Mouse (Mus musculus) forebrain, embryonic 14.5 days (tissue): ENCODE measurements around the gene Chat. TPM values are rescaled to one million over a fixed set of nuclear protein-coding genes. Genes with fewer than 3 reads are reported as not detected.

ENCODE experiments used
- ATAC-seq: fragments of 200-750 bp; cut with Nextera tagmentation; 2 replicates; pipeline ENCODE4 v1.8.0; 2017; ENCODE audit warnings: mild to moderate bottlenecking, moderate library complexity
- DNase-seq: peaks from one replicate; pipeline ENCODE4 v3.0.0-alpha.2; 2015; ENCODE audit warnings: low spot score
- H3K27ac ChIP-seq: fragments of 300-500 bp; sonication (generic); 2 replicates; pipeline ENCODE4 v1.5.1; 2014; ENCODE audit warnings: low read depth, mild to moderate bottlenecking, control low read depth, low read length, moderate library complexity
- H3K27me3 ChIP-seq: fragments of 300-500 bp; sonication (generic); replicated peaks from 2 replicates; pipeline ENCODE4 v1.6.1; 2014; ENCODE audit warnings: low read length, control low read depth, mixed read lengths; ENCODE audit not compliant: control insufficient read depth, insufficient read depth
- H3K36me3 ChIP-seq: fragments of 300-500 bp; sonication (generic); 2 replicates; pipeline ENCODE4 v1.6.1; 2014; ENCODE audit warnings: low read length, control low read depth; ENCODE audit not compliant: control insufficient read depth, insufficient read depth
- H3K4me1 ChIP-seq: fragments of 300-500 bp; sonication (generic); 2 replicates; pipeline ENCODE4 v1.6.1; 2014; ENCODE audit warnings: antibody characterized with exemption, low read length, control low read depth; ENCODE audit not compliant: control insufficient read depth, insufficient read depth
- H3K4me2 ChIP-seq: fragments of 300-500 bp; sonication (generic); 2 replicates; pipeline ENCODE4 v1.6.1; 2014; ENCODE audit warnings: mild to moderate bottlenecking, control low read depth, low read length
- H3K4me3 ChIP-seq: fragments of 300-500 bp; sonication (generic); 2 replicates; pipeline ENCODE4 v1.5.1; 2014; ENCODE audit warnings: low read depth, low read length, control low read depth
- H3K9ac ChIP-seq: fragments of 300-500 bp; sonication (generic); 2 replicates; pipeline ENCODE4 v1.6.1; 2014; ENCODE audit warnings: mild to moderate bottlenecking, low read length, control low read depth, moderate library complexity
- H3K9me3 ChIP-seq: fragments of 300-500 bp; sonication (generic); replicated peaks from 2 replicates; pipeline ENCODE4 v1.6.1; 2016; ENCODE audit warnings: low read length, control low read depth, mixed read lengths; ENCODE audit not compliant: control insufficient read depth
- WGBS: fragments of 180-500 bp; shearing (Covaris S2); extraction: QIAGEN DNeasy Blood & Tissue Kit; methylation state at CpG from one replicate; pipeline ENCODE4 v1.1.7; 2014; 5-methylcytosine and 5-hydroxymethylcytosine counted together
- polyA plus RNA-seq: library from polyadenylated mRNA; unstranded; fragments of >200 nt; fragmentation: Nextera tagmentation; extraction: Ambion mirVana; gene quantifications from 2 replicates; pipeline ENCODE4 v1.2.1, GENCODE M21; 2014

Chat gene
- polyA plus RNA-seq, 1 experiment from 2014 or later = not detected

DNA sequence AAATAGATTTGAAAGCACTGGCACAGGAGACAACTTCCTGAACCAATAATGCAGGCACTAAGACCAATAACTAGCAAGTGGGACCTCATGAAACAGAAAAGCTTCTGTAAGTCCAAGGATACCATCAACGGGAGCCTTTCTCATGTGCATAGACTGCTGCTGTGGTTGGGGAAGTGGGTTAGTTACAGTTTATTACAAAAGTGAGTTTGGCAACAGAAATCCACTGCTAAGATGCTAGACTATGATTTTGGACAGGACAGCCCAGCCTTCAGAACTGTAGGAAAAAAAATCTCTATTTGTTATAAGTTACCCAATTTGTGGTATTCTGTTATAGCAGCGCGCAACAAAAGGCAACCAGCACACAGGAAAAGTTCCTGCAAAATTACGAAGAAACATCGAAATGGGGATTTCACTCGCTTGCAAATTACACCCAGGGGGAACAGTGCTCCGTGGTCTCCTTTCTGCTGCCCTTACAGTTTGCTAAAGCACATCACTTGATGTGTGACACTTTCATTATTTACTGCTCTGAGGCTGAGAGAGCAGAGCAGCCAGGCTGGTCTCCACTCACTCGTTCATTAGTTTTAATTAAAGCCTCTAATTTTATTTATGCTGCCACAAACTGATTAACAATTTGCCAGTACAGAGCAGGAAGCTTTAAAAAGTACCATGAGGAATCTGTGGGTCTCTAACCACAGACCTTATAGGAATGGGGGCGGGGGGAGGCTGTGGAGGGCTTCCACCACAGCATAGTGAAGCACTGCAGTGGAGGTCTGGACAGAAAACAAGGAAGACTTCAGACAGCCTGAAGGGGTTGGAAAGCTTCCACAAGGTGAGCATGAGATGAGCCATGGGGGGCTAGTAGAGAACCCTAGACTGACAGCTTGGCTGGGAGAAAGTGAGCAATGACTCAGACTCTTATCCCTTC lies 37.2 kb upstream of the Chat start:
- WGBS = 34% methylated on average over 9 of the region's 9 CpGs
- ATAC-seq (peak; percentile 69), DNase-seq (peak; percentile 54)
- H3K27ac ChIP-seq = peak overlapping the region; percentile 0; the same call in 1 of the 2 replicates
- H3K9ac ChIP-seq = no peak overlapping the region
- H3K4me1 ChIP-seq = no peaks in the 10 kb centered on the region
- no peak overlapping the region for H3K4me3 ChIP-seq
- no peak overlapping the region for H3K4me2 ChIP-seq
- no peaks in the 10 kb centered on the region for H3K36me3 ChIP-seq
- H3K9me3 ChIP-seq = no peaks in the 10 kb centered on the region
- H3K27me3 ChIP-seq = no peaks in the 10 kb centered on the region

DNA sequence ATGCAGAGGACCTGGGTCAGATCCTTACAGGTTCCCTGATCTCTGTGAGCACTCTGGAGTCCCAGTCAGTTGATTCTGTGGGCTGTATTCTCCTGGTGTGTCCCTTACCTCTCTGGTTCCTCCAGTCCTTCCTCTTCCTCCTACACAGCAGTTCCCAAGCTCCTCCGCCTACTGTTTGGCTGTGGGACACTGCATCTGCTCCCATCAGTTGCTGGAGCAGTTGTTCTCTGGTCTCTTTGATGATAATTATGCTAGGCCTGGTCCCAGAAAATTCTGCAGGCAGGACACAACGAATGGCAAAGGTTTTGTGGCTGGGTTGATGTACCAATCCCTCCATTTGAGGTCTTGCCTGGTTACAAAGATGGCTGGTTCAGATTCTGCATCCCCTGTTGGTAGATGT lies 35.5 kb upstream of the Chat start:
- Histone ChIP-seq H3K4me3 (no peak overlapping the region), H3K4me1 (no peaks in the 10 kb centered on the region), H3K36me3 (no peaks in the 10 kb centered on the region), H3K27me3 (no peaks in the 10 kb centered on the region), H3K27ac (no peak overlapping the region), H3K9me3 (no peaks in the 10 kb centered on the region), H3K9ac (no peak overlapping the region), H3K4me2 (no peak overlapping the region)
- no peak for ATAC-seq
- DNase-seq = no peak
- 71% methylated on average over 2 of the region's 2 CpGs for WGBS

DNA sequence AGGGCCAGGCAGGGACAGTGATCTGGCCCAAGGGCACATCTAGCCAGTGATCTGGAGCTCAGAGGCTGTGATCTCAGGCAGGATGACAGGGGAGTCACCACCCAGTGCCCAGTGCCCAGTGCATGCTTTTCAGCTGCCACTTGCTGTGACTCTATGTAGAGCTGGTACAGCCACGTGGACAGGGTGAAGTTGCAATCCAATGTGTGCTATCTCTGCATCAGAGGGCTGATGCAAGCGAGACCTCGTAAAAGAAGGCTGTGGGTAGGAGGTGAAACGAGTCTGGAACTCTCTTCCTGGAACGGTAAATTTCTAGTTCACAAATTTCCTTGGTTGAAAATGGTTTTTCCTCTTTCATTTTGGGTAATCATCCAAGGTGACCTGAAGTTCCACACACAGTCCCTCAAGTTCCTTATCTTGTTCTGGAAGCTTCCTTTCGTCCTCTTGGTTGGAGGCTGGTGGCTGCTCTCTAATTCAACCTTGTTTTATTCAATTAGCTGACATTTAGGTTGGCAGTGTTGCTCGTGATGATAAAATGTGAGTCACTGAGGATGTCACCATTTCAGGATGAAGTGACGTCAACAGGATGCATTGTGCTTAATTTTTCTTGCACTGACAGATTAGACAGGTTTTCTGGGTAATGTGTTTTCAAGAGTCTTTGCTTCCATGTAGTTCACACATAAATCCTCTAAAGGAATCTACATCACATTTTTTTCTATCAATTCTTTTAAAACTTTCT lies 30.5 kb upstream of the Chat start:
- Histone ChIP-seq H3K4me1 (no peaks in the 10 kb centered on the region; the same call in 1 of the 2 replicates), H3K27ac (no peak overlapping the region), H3K4me2 (no peak overlapping the region), H3K27me3 (no peaks in the 10 kb centered on the region), H3K9ac (no peak overlapping the region), H3K9me3 (no peaks in the 10 kb centered on the region), H3K36me3 (no peaks in the 10 kb centered on the region), H3K4me3 (no peak overlapping the region)
- DNase-seq (no peak), ATAC-seq (no peak)
- 81% methylated on average over 8 of the region's 8 CpGs for WGBS

DNA sequence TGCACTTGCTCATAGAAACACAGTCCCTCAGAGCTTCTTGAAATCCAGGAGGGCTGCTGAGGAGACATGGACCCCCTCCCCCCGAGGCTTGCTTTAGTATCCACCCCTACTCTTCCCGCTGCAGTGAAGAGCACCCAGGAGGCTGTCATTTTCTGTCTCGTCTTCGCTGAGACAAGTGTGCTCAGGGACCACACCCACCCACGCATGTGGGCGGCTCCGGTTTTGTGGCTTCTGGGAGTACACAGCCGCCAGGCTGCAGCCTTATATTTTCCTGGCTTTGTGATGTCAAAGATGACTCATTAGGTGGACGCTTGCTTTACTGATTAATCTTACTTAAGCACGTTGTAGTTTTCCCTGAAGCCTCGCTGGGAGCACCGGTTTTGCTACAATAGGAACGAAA lies 26.7 kb upstream of the Chat start:
- peak; percentile 25 for DNase-seq
- H3K27ac ChIP-seq = no peak overlapping the region
- WGBS = 17% methylated on average over 13 of the region's 13 CpGs

DNA sequence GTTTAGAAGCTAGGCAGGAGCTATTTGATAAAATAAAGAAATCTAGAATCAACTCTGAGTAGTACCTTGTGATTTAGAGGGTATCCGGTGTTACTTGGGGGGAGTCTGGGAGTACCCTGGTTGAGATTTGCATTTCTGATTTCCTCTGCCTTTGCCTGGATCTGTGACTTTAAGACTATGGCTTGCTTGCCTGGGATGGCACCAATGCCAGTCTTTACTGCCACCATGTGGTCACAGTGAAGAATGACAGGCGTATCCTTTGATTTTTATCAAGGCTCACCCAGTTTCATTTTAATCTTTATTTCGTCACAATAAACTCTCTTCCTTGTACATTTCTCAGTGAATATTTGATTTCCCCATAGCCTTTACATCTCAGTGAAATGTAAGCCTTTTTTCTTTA lies 16.3 kb upstream of the Chat start:
- Histone ChIP-seq H3K27ac (no peak overlapping the region), H3K36me3 (no peaks in the 10 kb centered on the region), H3K27me3 (no peaks in the 10 kb centered on the region), H3K4me2 (no peak overlapping the region), H3K9me3 (no peaks in the 10 kb centered on the region), H3K9ac (no peak overlapping the region), H3K4me1 (no peaks in the 10 kb centered on the region), H3K4me3 (no peak overlapping the region)
- 7% methylated on average over 3 of the region's 3 CpGs for WGBS
- DNase-seq (peak; percentile 83), ATAC-seq (peak; percentile 48; the same call in 1 of the 2 replicates)

More for the DNA sequence above, 26.7 kb upstream of the Chat start:
- Histone ChIP-seq H3K9ac (peak overlapping the region; percentile 40; the same call in 1 of the 2 replicates), H3K27me3 (no peaks in the 10 kb centered on the region), H3K4me2 (peak overlapping the region; percentile 44), H3K9me3 (no peaks in the 10 kb centered on the region), H3K36me3 (no peaks in the 10 kb centered on the region), H3K4me1 (no peaks in the 10 kb centered on the region; the same call in 1 of the 2 replicates), H3K4me3 (peak overlapping the region; percentile 19)
- ATAC-seq = no peak

DNA sequence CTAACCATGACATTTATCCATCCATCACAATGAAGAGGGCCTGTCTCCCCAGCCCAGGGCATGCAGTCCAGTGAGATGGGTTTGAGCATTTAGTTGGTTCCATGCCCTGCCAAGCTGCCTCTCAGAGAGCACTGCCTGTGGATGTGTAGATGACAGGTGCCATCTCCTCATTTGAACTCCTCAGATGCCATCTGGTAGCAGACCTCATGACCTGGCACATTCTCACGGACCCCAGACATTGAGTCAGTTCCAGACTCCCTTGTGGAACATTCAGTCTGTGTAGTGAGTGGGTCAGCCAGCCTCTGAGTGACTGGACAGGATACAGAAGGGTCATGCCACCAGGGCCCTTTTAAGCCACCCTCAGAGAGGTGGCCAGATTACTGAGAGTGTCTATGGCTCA lies 11.8 kb upstream of the Chat start:
- Histone ChIP-seq H3K9ac (no peak overlapping the region), H3K9me3 (no peaks in the 10 kb centered on the region), H3K36me3 (no peaks in the 10 kb centered on the region), H3K4me3 (no peak overlapping the region), H3K4me1 (no peaks in the 10 kb centered on the region), H3K27ac (no peak overlapping the region), H3K4me2 (no peak overlapping the region), H3K27me3 (no peaks in the 10 kb centered on the region)
- ATAC-seq = no peak
- DNase-seq = no peak
- WGBS = 71% methylated on average over 1 of the region's 1 CpGs

DNA sequence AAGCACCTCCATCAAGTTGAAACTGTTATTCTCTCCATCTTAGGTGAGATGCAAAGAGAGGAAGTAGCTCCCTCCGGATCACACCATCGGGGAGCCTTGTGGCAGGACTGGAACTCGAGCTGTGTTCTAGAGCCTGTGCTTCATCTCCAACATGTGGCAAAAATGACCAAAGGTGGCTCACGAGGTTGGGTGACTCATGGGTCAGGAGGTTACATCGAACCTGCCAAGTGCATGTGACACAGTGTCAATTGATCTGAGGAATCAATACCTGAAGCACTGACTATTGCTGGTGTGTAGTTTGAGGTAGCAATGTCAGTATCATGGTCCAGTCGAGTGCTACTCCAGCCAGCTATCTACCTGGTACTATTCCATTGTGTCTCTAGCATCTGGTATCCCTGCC lies 10.8 kb upstream of the Chat start:
- Histone ChIP-seq H3K27ac (no peak overlapping the region), H3K9me3 (no peaks in the 10 kb centered on the region), H3K4me1 (no peaks in the 10 kb centered on the region), H3K9ac (no peak overlapping the region), H3K4me3 (no peak overlapping the region), H3K36me3 (no peaks in the 10 kb centered on the region), H3K27me3 (no peaks in the 10 kb centered on the region), H3K4me2 (no peak overlapping the region)
- 76% methylated on average over 6 of the region's 6 CpGs for WGBS
- no peak for ATAC-seq
- no peak for DNase-seq

DNA sequence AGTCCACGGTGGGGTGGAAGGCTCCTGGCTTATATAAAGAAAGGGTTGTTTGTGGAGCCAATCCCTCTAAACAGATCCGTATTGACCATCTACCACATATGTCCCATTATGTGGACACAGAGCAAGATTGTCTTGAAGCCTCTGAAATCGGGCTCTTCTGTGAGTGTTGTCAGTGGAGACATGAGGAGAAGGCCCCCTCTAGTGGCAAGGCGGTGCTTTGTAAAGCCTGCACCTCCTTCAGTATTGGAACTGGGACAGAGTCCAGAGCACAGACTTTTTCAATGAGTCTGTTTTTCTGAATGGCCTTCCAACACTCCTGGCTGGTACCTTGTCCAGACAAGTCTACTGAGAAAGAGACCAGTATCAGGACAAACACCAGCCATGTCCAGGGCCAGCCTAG lies 7.2 kb upstream of the Chat start:
- Histone ChIP-seq H3K9ac (no peak overlapping the region), H3K4me2 (no peak overlapping the region), H3K4me3 (no peak overlapping the region), H3K27me3 (no peaks in the 10 kb centered on the region), H3K9me3 (no peaks in the 10 kb centered on the region), H3K27ac (no peak overlapping the region), H3K4me1 (no peaks in the 10 kb centered on the region), H3K36me3 (no peaks in the 10 kb centered on the region)
- 17% methylated on average over 4 of the region's 4 CpGs for WGBS
- peak; percentile 85 for DNase-seq
- peak; percentile 67; the same call in 1 of the 2 replicates for ATAC-seq

DNA sequence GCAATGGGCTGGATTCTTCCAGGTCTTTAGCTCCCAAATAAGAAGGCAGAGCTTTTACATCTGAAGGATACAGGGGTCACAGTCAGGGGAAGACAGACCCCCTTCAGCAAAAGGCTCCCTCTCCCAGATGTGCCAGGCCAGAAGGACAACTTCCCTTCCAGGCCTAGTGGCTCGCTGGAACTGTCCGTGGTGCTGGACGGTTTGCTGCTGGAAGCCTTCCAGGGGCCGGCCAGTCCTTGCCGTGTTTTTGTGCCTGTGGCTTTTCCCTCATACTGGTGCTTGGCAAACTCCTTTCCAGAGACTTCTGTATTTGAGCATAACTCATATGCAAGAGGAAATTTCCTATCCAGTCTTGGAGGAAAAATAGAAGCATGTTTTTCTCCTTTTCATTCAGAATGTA lies 1.8 kb upstream of the Chat start:
- H3K27ac ChIP-seq = no peak overlapping the region
- WGBS = 7% methylated on average over 5 of the region's 5 CpGs

More for the DNA sequence above, 1.8 kb upstream of the Chat start:
- no peaks in the 10 kb centered on the region for H3K36me3 ChIP-seq
- no peaks in the 10 kb centered on the region for H3K9me3 ChIP-seq
- H3K27me3 ChIP-seq = peaks cover 47% of the 10 kb centered on the region
- ATAC-seq (no peak), DNase-seq (no peak)
- no peak overlapping the region for H3K9ac ChIP-seq
- peaks cover 9% of the 10 kb centered on the region for H3K4me1 ChIP-seq
- no peak overlapping the region for H3K4me2 ChIP-seq
- no peak overlapping the region for H3K4me3 ChIP-seq
